Mouse (Mus musculus) testis, adult 2 months (tissue): ENCODE data around the gene Smarcc2.

Experiments used
- CTCF ChIP-seq: fragments of 200-500 bp; IDR thresholded peaks from 2 replicates; pipeline ENCODE4 v1.5.1; 2012; ENCODE audit warnings: low read depth, mild to moderate bottlenecking, inconsistent platforms, low read length, moderate library complexity; ENCODE audit not compliant: control insufficient read depth, insufficient read depth, insufficient replicate concordance
- POLR2A ChIP-seq: fragments of 200-500 bp; IDR thresholded peaks from 2 replicates; pipeline ENCODE4 v1.6.1; 2012; ENCODE audit warnings: low read depth, mild to moderate bottlenecking, inconsistent platforms, low read length, moderate library complexity; ENCODE audit not compliant: control insufficient read depth

GRCm38 (mm10) chr10:128422426-128422825 lies 36.6 kb upstream of the Smarcc2 start:
- no peak for TF ChIP-seq CTCF
- TF ChIP-seq POLR2A, result no peak
